Mouse (Mus musculus) neural tube, embryonic 13.5 days (tissue): ENCODE measurements around the gene H2afy2. TPM values are rescaled to one million over a fixed set of nuclear protein-coding genes. Genes with fewer than 3 reads are reported as not detected.

Experiments used
- ATAC-seq: fragments of 200-750 bp; cut with Nextera tagmentation; 2 replicates; pipeline ENCODE4 v1.8.0; 2017; ENCODE audit warnings: low read depth, mild to moderate bottlenecking, moderate TSS enrichment, moderate library complexity
- H3K27ac ChIP-seq: fragments of 300-500 bp; sonication (generic); replicated peaks from 2 replicates; pipeline ENCODE4 v1.5.1; 2015; ENCODE audit warnings: moderate library complexity, mild to moderate bottlenecking, inconsistent platforms
- H3K27me3 ChIP-seq: fragments of 300-500 bp; sonication (generic); 2 replicates; pipeline ENCODE4 v1.6.1; 2015; ENCODE audit warnings: mild to moderate bottlenecking, inconsistent platforms
- H3K36me3 ChIP-seq: fragments of 300-500 bp; sonication (generic); 2 replicates; pipeline ENCODE4 v1.6.1; 2015; ENCODE audit warnings: mild to moderate bottlenecking, inconsistent platforms
- H3K4me1 ChIP-seq: fragments of 300-500 bp; sonication (generic); replicated peaks from 2 replicates; pipeline ENCODE4 v1.6.1; 2015; ENCODE audit warnings: inconsistent platforms
- H3K4me2 ChIP-seq: fragments of 300-500 bp; sonication (generic); 2 replicates; pipeline ENCODE4 v1.6.1; 2015; ENCODE audit warnings: inconsistent platforms, mild to moderate bottlenecking, moderate library complexity
- H3K4me3 ChIP-seq: fragments of 300-500 bp; sonication (generic); 2 replicates; pipeline ENCODE4 v1.5.1; 2015; ENCODE audit warnings: mild to moderate bottlenecking, inconsistent platforms
- H3K9ac ChIP-seq: fragments of 300-500 bp; sonication (generic); 2 replicates; pipeline ENCODE4 v1.6.1; 2015; ENCODE audit warnings: moderate library complexity, mild to moderate bottlenecking, inconsistent platforms
- H3K9me3 ChIP-seq: fragments of 300-500 bp; sonication (generic); 2 replicates; pipeline ENCODE4 v1.6.1; 2016; ENCODE audit warnings: inconsistent platforms
- WGBS: fragments of 180-500 bp; shearing (Covaris S2); methylation state at CpG from one replicate; pipeline ENCODE4 v1.1.7; 2015; 5-methylcytosine and 5-hydroxymethylcytosine counted together
- polyA plus RNA-seq: library from polyadenylated mRNA; unstranded; fragments of >200 nt; fragmentation: Nextera tagmentation; extraction: Ambion mirVana; gene quantifications from 2 replicates; pipeline ENCODE4 v1.2.1, GENCODE M21; 2015

H2afy2 gene
- polyA plus RNA-seq, 1 experiment from 2014 or later: 306 TPM

DNA sequence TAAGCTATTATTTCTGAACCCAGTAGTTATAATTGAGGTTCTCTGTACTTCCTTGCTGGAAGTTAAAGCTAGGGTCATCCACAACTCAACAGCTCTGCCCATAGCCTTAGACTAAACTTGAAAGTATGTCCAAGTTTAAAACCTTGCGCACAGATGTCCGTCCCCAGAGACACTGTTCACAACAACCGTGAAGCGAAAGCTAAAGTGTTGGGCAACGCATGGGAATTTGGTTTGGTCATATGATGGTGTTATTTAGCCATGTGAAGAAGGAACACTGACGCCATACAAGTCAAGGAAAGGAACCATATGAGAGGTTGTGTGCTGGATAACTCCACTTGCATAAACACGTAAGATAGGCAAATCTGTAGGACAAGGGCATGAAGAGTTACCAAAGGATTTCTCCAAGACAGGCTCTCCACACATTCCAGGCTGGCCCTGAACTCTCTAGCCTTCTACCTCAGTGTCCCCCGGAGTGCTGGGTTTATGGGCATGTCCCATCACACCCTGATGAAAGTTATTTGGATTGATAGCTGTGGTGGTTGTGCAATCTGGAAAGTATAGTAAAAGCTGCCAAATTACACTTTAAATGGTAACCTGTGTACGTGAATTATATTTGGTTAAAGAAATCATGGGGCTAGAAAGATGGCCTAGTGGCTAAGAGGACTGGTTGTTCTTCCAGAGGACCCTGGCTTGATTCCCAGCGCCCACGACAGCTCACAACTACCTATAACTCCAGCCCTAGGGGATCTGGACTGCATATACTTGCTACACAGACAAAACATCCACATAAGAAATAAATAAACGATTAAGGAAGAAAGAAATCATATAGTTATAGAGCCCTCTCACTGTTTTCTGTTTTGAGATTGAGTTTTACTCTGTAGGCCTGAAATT, 66.3 kb downstream of the H2afy2 start:
- peaks cover 11% of the 10 kb centered on the region for H3K4me1 ChIP-seq
- no peaks in the 10 kb centered on the region for H3K36me3 ChIP-seq
- H3K4me3 ChIP-seq: no peak overlapping the region
- H3K9ac ChIP-seq: no peak overlapping the region
- no peak overlapping the region for H3K4me2 ChIP-seq
- 91% methylated on average over 12 of the region's 12 CpGs for WGBS
- no peaks in the 10 kb centered on the region for H3K9me3 ChIP-seq
- H3K27ac ChIP-seq: no peak overlapping the region
- H3K27me3 ChIP-seq: peaks cover 19% of the 10 kb centered on the region; the same call in 1 of the 2 replicates
- no peak for ATAC-seq

DNA sequence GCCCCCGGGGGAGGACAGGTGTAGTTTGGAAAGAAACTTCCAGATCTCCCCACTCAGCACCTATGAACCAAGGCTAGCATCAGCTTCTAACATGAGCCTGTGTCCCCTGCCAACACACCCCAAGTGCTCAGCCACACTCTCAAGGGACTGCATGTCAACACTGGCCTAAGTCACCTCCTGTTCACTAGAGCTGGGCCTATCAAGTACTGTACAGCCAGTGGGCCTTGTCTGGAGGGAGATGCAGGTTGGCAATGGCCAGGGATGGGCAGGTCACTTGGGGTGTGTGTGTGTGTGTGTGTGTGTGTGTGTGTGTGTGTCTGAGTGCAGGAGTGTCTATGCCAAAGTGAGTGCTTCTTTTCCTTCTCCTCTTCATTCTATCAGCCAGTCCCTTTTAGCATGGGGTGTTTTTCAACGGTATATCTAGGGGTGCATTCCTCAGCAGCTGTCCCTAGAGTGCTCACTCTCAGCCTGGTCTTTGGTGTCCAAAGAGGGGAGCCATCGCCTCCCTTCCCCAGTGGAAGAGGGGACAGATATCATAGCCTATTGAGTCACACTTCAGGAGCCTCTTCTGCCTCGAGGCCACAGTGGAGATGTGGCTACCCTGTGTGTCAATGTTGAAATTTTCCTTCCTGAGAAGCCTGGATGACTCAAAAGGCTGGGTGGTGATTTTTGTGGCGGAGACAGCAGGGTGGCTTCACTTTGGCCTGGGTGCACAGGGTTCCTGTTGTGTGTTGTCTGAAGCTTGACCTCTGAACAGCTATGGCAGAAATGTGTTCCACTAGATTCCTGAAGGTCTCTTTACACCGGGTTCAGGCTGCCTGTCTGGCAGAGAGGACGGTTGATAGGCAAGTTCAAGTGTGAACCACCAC, 67.7 kb downstream of the H2afy2 start:
- Histone ChIP-seq H3K4me1 (peaks cover 11% of the 10 kb centered on the region), H3K36me3 (no peaks in the 10 kb centered on the region), H3K4me3 (peak overlapping the region; percentile 51), H3K9me3 (no peaks in the 10 kb centered on the region), H3K27ac (no peak overlapping the region), H3K27me3 (peaks cover 19% of the 10 kb centered on the region; the same call in 1 of the 2 replicates), H3K9ac (no peak overlapping the region), H3K4me2 (peak overlapping the region; percentile 84)
- no peak for ATAC-seq
- WGBS: 73% methylated on average over 7 of the region's 7 CpGs

DNA sequence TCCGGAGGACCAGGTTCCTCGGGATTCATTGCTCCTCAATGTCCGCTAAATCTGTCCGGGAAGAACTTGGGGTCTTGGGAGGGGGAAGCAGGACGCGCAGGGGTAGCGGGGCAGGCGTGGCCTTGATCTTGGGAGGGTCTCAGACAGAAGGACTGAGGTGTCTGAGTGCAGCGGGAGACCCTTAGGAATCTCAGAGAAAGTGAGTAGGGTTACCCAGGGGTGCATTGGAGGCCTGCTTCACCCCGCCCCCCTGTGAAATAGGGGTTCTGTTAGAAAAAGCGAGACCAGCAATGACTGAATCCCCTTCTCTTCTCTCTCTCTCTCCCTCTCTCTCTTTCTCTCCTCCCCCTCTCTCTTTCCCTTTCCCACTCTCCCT, 68.5 kb downstream of the H2afy2 start:
- Histone ChIP-seq H3K27me3 (peaks cover 19% of the 10 kb centered on the region; the same call in 1 of the 2 replicates), H3K27ac (no peak overlapping the region), H3K4me2 (peak overlapping the region; percentile 84), H3K4me3 (peak overlapping the region; percentile 51), H3K4me1 (peaks cover 11% of the 10 kb centered on the region), H3K9ac (peak overlapping the region; percentile 71), H3K36me3 (no peaks in the 10 kb centered on the region), H3K9me3 (no peaks in the 10 kb centered on the region)
- WGBS: 3% methylated on average over 11 of the region's 11 CpGs
- ATAC-seq: peak; percentile 57; the same call in 1 of the 2 replicates

DNA sequence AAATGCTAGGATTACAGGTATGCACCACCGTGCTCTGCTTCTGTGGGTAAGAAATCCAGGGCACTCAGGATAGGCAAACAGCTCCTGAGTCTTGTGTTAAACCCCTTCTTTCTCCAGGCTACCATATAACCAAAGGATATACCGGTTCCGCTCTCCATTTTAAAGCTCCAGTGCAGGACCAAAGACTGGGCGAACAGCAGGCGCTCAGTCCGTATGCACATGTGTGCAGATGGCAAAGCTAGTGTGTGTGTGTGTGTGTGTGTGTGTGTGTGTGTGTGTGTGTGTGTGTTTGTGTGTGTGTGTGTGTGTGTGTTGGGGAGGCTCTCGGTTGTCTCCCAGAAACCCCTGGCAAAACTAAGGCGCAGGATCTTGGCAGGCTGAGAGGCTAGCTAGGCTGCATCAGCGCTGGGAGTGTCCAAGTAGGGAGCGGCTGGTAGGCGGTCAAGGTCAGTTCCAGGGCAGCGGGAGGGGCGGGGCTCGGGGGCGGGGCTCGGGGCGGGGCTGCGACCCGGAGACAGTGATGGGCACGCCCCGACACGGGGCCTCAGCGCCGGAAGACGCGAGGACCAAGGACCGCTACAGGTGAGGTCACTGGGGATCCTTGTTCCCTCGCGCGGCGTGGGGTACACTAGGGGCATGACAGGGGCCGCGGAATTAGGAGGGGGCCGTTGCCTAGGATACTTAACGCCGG, 69.0 kb downstream of the H2afy2 start, which contains the start of gene Aifm2:
Gene Aifm2, plus strand, starts transcription at position 493 of the 691 bp plus-strand sequence.
- H3K9ac ChIP-seq: peak within 1 kb of the TSS; percentile 71
- peaks cover 19% of the 10 kb centered on the region; the same call in 1 of the 2 replicates for H3K27me3 ChIP-seq
- H3K4me3 ChIP-seq: peak within 1 kb of the TSS; percentile 51
- no peaks in the 10 kb centered on the region for H3K36me3 ChIP-seq
- peak; percentile 89 for ATAC-seq
- peak within 1 kb of the TSS; percentile 84 for H3K4me2 ChIP-seq
- WGBS: 10% methylated on average over 36 of the region's 36 CpGs
- no peak within 1 kb of the TSS for H3K27ac ChIP-seq
- H3K4me1 ChIP-seq: peaks cover 11% of the 10 kb centered on the region
- no peaks in the 10 kb centered on the region for H3K9me3 ChIP-seq

DNA sequence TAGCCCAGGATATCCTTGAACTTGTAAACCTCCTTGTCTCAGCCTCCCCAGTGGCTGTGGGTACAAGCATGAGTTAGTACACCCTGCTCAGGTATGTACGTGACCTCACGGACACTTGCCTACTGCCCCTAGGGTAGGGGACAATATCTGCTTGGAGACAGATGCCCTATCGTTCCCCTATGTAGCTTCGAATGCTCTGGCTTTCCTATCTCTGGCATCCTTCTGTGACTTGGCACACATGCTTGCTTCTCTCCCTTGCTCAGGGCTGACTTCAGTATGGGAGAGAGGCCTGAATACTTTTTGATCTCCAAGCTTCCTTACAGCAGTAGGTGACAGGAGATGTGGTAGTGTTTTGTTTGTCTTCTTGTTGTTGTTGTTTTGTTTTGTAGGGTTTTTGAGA, 69.8 kb downstream of the H2afy2 start:
- H3K4me2 ChIP-seq: no peak overlapping the region

DNA sequence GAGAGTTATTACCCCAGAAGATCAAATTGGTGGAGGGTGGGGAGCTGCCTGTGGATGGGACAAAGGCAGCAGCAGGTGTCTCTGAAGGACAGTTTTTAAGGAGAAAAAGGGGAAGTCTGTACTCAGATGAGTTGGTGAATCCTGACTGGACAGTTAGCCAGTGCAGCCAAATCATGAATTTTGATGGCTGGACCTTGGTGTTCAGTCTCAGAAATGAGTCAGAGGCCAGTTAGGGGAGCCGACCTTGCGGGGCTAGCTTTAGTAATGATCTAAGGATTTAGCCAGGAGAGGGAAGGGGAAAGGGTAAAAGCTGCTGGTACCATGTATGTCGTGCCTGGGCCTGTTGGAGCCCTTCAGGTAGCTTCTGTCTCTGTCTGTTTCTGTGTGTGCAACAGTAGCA, 70.3 kb downstream of the H2afy2 start:
- 76% methylated on average over 3 of the region's 3 CpGs for WGBS
- Histone ChIP-seq H3K9me3 (no peaks in the 10 kb centered on the region), H3K4me3 (no peak overlapping the region), H3K27me3 (peaks cover 19% of the 10 kb centered on the region; the same call in 1 of the 2 replicates), H3K27ac (no peak overlapping the region), H3K4me1 (peaks cover 11% of the 10 kb centered on the region), H3K36me3 (no peaks in the 10 kb centered on the region), H3K9ac (no peak overlapping the region), H3K4me2 (no peak overlapping the region)
- ATAC-seq: no peak

More for the DNA sequence above, 69.8 kb downstream of the H2afy2 start:
- H3K4me3 ChIP-seq: no peak overlapping the region
- H3K36me3 ChIP-seq: no peaks in the 10 kb centered on the region
- H3K9me3 ChIP-seq: no peaks in the 10 kb centered on the region
- H3K4me1 ChIP-seq: peaks cover 11% of the 10 kb centered on the region
- WGBS: 94% methylated on average over 4 of the region's 4 CpGs
- no peak for ATAC-seq
- H3K27me3 ChIP-seq: peaks cover 19% of the 10 kb centered on the region; the same call in 1 of the 2 replicates
- no peak overlapping the region for H3K27ac ChIP-seq
- no peak overlapping the region for H3K9ac ChIP-seq

DNA sequence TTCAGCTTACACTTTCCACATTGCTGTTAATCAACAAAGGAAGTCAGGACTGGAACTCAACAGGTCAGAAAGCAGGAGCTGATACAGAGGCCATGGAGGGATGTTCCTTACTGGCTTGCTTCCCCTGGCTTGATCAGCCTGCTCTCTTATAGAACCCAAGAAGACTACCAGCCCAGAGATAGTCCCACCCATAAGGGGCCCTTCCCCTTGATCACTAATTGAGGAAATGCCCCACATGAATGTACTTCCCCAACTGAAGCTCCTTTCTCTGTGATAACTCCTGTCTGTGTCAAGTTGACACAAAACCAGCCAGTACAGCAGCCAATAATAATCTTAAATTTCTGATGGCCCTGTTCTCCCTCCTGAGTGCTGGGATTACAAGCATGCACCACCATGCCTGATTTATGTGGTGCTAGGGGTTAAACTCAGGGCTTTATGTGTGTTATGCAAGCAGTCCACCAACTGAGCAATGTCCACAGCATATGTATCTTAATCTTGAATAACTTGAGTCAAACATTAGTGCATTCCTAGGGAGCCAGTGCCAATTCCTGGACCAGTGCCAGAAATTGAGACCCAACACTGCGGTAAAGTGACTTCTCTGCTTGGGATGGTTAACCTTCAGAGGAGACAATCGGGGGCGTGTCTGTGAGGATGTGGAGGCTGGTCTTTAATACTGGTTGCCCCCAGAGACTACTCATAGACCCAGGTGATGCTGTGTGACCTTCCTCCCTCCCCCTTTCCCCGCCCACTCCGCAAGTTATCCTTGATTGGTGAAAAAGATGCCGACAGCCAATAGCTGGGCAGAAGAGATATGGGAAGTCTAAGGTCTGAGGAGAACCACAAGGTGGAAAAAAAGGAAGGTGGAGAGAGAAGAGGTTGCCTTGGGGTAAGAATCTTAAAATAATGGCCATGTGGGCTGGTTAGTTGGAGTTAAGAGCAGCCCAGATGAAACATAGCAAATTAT, 77.3 kb downstream of the H2afy2 start:
- WGBS: 80% methylated on average over 6 of the region's 6 CpGs
- H3K4me1 ChIP-seq: no peaks in the 10 kb centered on the region
- H3K27me3 ChIP-seq: no peaks in the 10 kb centered on the region
- H3K27ac ChIP-seq: no peak overlapping the region
- ATAC-seq: no peak
- no peak overlapping the region for H3K9ac ChIP-seq
- H3K4me2 ChIP-seq: no peak overlapping the region
- no peak overlapping the region for H3K4me3 ChIP-seq
- no peaks in the 10 kb centered on the region for H3K9me3 ChIP-seq
- H3K36me3 ChIP-seq: peaks cover 25% of the 10 kb centered on the region

DNA sequence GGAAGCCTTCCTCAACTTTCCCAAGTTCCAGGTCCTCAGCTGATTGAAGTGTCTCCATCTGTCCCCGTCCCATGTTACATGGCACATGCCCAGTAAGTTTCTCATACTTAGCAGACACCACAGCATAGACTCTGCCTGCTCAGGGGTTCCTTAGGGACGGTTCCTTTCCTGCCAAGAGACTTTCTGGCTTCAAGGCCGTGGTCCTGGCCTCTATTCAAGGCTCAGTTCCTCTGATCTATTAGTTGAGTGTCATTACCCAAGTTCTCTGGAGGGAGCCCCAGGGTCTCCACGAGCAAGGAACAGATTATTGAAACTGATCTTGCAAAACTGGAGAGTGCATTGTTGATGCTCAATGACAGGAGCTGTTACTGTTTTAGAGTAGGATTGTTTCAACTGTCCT, 79.3 kb downstream of the H2afy2 start:
- 82% methylated on average over 4 of the region's 4 CpGs for WGBS
- Histone ChIP-seq H3K36me3 (peaks cover 31% of the 10 kb centered on the region), H3K9ac (no peak overlapping the region), H3K27ac (no peak overlapping the region), H3K9me3 (no peaks in the 10 kb centered on the region), H3K4me1 (no peaks in the 10 kb centered on the region), H3K27me3 (no peaks in the 10 kb centered on the region), H3K4me3 (no peak overlapping the region), H3K4me2 (no peak overlapping the region)
- no peak for ATAC-seq

DNA sequence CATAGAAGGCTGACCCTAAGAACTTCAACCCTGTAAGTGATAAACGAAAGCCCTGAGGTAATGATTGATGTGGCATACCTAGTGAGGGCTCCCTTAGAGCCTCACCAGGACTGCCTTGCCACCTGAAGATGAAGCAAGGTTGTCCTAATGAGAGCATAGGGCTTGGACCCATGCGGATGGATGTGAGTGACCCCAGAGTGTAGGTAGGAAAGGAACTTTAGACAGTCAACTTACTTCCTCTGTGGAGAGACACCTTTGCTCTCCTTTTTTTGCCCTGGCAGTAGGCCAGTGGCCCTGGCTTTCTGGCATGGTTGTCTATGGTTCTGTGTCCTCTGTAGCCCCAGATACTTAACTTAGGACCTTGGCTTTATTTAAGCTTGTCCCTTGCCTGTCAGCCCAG, 86.9 kb downstream of the H2afy2 start:
- Histone ChIP-seq H3K9me3 (no peaks in the 10 kb centered on the region), H3K27me3 (no peaks in the 10 kb centered on the region), H3K4me2 (peak overlapping the region; percentile 100), H3K4me1 (peaks cover 31% of the 10 kb centered on the region), H3K4me3 (peak overlapping the region; percentile 85), H3K36me3 (peaks cover 50% of the 10 kb centered on the region), H3K27ac (no peak overlapping the region), H3K9ac (peak overlapping the region; percentile 78)
- ATAC-seq: no peak
- WGBS: 93% methylated on average over 2 of the region's 2 CpGs

DNA sequence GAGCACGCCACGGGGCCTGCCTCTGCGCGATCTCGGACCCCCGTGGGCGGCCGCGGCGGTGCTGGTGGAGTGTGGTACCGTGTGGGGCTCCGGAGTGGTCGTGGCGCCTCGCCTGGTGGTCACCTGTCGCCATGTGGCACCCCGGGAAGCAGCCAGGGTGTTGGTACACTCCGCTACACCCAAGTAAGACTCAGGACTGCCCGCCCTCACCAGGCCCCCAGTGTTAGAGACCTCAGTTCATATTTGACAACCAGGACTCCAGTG, 87.5 kb downstream of the H2afy2 start:
- ATAC-seq: no peak
- Histone ChIP-seq H3K4me1 (peaks cover 31% of the 10 kb centered on the region), H3K27ac (no peak overlapping the region), H3K4me2 (peak overlapping the region; percentile 100), H3K9me3 (no peaks in the 10 kb centered on the region), H3K4me3 (peak overlapping the region; percentile 85), H3K36me3 (peaks cover 50% of the 10 kb centered on the region), H3K27me3 (no peaks in the 10 kb centered on the region), H3K9ac (peak overlapping the region; percentile 78)
- WGBS: 13% methylated on average over 19 of the region's 19 CpGs
